Mouse (Mus musculus) adrenal gland, postnatal 36 days (tissue): ENCODE results near the gene Gm20834. TPM values are rescaled to one million over a fixed set of nuclear protein-coding genes. Genes with fewer than 3 reads are reported as not detected.
"Not testable (repeated sequence)": the region's sequence is repeated elsewhere in the genome, so short reads cannot be mapped to it uniquely, and the experiment has no call there.

ENCODE experiments used
- DNase-seq, 2 experiments: peaks; one replicate each; pipeline ENCODE4 v3.0.0; 2021; ENCODE audit warnings: mixed read lengths in 1 of 2
- long read RNA-seq, 2 experiments: library from polyadenylated mRNA; stranded (forward); transcript quantifications; one replicate each; pipeline ENCODE4 v2.0.0; 2021; ENCODE audit warnings: borderline sequencing depth in 2 of 2
- total RNA-seq, 2 experiments: library from RNA; stranded (reverse); gene quantifications; 2 replicates each; pipeline ENCODE4 v1.2.3; 2021

Gm20834 gene
- not detected for total RNA-seq
- long read RNA-seq, experiment 1: 0 reads
- long read RNA-seq, experiment 2: 0 reads

- not testable (repeated sequence) for DNase-seq
These were observed at the start of gene Gm20834 for GRCm38 (mm10) chrY:10324489-10324888. TSS of gene Gm20834 (minus strand) at chrY:10324589.

Other genes starting within 250 kb of the Gm20834 start
- not detected for gene Gm21310, start 177.4 kb downstream of the Gm20834 start, total RNA-seq
- gene Gm28510, start 88.1 kb upstream of the Gm20834 start, total RNA-seq: not detected
- gene Gm20737, start 211.5 kb upstream of the Gm20834 start, total RNA-seq: not detected
- not detected for gene Gm21775, start 228.9 kb upstream of the Gm20834 start, total RNA-seq